Mouse (Mus musculus) small intestine, adult 2 months (tissue): ENCODE results near the gene Ankrd50.

Source experiments
- CTCF ChIP-seq: fragments of 200-500 bp; IDR thresholded peaks from 2 replicates; pipeline ENCODE4 v1.5.1; 2012; ENCODE audit warnings: low read depth, mild to moderate bottlenecking, control low read depth, inconsistent platforms, low read length, moderate library complexity, mixed read lengths; ENCODE audit not compliant: insufficient replicate concordance, insufficient read length; ENCODE audit errors: extremely low read depth
- POLR2A ChIP-seq: fragments of 200-500 bp; IDR thresholded peaks from 2 replicates; pipeline ENCODE4 v1.6.1; 2012; ENCODE audit warnings: low read depth, mild to moderate bottlenecking, control low read depth, inconsistent platforms, low read length, moderate library complexity

GRCm38 (mm10) chr3:38434486-38434885 lies 50.2 kb downstream of the Ankrd50 start:
- TF ChIP-seq CTCF (no peak), POLR2A (no peak)
